Mouse (Mus musculus) heart, embryonic 11.5 days (tissue): ENCODE measurements around the gene Dach1. TPM values are rescaled to one million over a fixed set of nuclear protein-coding genes. Genes with fewer than 3 reads are reported as not detected.
A peak's percentile ranks its signal among the peaks of the same experiment; 100 is the strongest.

Experiments used
- ATAC-seq: fragments of 200-750 bp; cut with Nextera tagmentation; replicated peaks from 2 replicates; pipeline ENCODE4 v1.8.0; 2017; ENCODE audit warnings: moderate library complexity; ENCODE audit not compliant: insufficient number of reproducible peaks, low FRiP score, low TSS enrichment
- H3K27ac ChIP-seq: fragments of 300-500 bp; sonication (generic); 2 replicates; pipeline ENCODE4 v1.5.1; 2014; ENCODE audit warnings: mild to moderate bottlenecking, low read depth, low read length
- H3K27me3 ChIP-seq: fragments of 300-500 bp; sonication (generic); 2 replicates; pipeline ENCODE4 v1.6.1; 2014; ENCODE audit warnings: mild to moderate bottlenecking, low read length, mixed read lengths; ENCODE audit not compliant: control insufficient read depth, insufficient read depth
- H3K36me3 ChIP-seq: fragments of 300-500 bp; sonication (generic); 2 replicates; pipeline ENCODE4 v1.6.1; 2014; ENCODE audit warnings: mild to moderate bottlenecking, low read length, moderate library complexity, mixed read lengths; ENCODE audit not compliant: control insufficient read depth, insufficient read depth
- H3K4me1 ChIP-seq: fragments of 300-500 bp; sonication (generic); 2 replicates; pipeline ENCODE4 v1.6.1; 2014; ENCODE audit warnings: low read length; ENCODE audit not compliant: control insufficient read depth, insufficient read depth
- H3K4me2 ChIP-seq: fragments of 300-500 bp; sonication (generic); 2 replicates; pipeline ENCODE4 v1.6.1; 2014; ENCODE audit warnings: mild to moderate bottlenecking, moderate library complexity
- H3K4me3 ChIP-seq: fragments of 300-500 bp; sonication (generic); 2 replicates; pipeline ENCODE4 v1.5.1; 2014; ENCODE audit warnings: low read depth, low read length
- H3K9ac ChIP-seq: fragments of 300-500 bp; sonication (generic); 2 replicates; pipeline ENCODE4 v1.6.1; 2014; ENCODE audit warnings: mild to moderate bottlenecking, low read depth, low read length, moderate library complexity
- H3K9me3 ChIP-seq: fragments of 300-500 bp; sonication (generic); replicated peaks from 2 replicates; pipeline ENCODE4 v1.6.1; 2016; ENCODE audit warnings: low read length; ENCODE audit not compliant: control insufficient read depth
- WGBS: fragments of 180-500 bp; shearing (Covaris S2); extraction: QIAGEN DNeasy Blood & Tissue Kit; methylation state at CpG from one replicate; pipeline ENCODE4 v1.1.7; 2014; ENCODE audit not compliant: insufficient replicate concordance; 5-methylcytosine and 5-hydroxymethylcytosine counted together
- polyA plus RNA-seq: library from polyadenylated mRNA; unstranded; fragments of >200 nt; fragmentation: Nextera tagmentation; extraction: Ambion mirVana; gene quantifications from 2 replicates; pipeline ENCODE4 v1.2.1, GENCODE M21; 2014

Dach1 gene
- polyA plus RNA-seq, result 3.1 and 3.8 TPM in 2 replicates

DNA sequence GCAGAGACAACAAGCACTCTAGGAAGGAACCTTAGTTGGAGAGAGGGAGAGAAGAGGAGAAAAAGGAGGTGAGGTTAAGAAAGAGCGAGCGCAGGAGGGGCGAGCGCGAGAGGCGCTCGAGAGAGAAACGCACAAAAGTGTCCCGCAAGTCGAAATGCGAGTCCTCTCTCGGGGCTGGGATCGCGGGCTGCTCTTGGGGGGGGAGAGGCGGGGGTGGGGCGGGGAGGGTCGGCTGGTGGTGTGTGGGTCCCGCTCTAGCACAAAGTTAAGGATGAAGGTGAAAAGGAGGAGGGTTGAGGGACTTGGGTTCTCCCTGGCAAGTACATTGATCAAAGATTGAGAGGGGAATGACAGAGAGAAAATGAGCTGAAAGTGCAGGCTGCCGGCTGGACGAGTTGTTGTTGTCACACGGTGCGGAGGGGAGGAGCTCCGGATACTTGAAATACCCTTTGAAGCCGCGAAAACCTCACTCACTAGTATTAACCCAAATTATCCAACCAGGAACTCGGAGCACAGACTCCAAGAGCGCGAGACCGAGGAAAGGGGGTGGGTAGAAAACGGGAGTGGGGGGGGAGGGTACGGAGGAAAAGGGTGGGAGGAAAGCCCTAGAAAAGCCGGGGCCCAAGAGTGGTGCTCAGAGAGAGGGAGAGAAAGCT lies at the start of gene Dach1:
Gene Dach1, minus strand, starts transcription at position 345 of the 656 bp plus-strand sequence.
- no peaks in the 10 kb centered on the region for H3K9me3 ChIP-seq
- H3K4me3 ChIP-seq, result peak within 1 kb of the TSS; percentile 75
- peak within 1 kb of the TSS; percentile 78 for H3K27ac ChIP-seq
- H3K9ac ChIP-seq, result peak within 1 kb of the TSS; percentile 79
- peak within 1 kb of the TSS; percentile 81 for H3K4me2 ChIP-seq
- WGBS, result under 1% methylated on average over 31 of the region's 32 CpGs
- peak; percentile 62 for ATAC-seq
- no peaks in the 10 kb centered on the region for H3K27me3 ChIP-seq
- no peaks in the 10 kb centered on the region for H3K36me3 ChIP-seq
- peaks cover 2% of the 10 kb centered on the region; the same call in 1 of the 2 replicates for H3K4me1 ChIP-seq

DNA sequence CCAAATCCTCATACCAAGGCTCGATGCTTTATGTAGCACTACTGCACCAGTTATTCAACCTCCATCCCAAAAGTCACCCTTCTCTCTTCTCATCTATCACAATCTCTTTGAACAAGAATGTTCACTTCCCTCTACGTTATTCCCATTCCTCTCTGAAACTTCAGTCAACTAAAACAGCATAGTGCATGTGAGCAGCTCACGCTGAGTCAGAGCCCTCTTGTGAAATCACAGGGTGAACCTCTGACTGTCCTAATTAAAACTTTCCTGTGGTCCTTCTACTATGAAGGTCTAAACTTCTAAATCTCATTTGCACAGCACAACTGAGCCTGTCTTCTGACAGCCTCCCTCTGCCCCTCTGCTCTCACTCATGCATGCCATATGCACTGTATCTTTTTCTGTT lies 30.5 kb upstream of the Dach1 start:
- no peaks in the 10 kb centered on the region for H3K36me3 ChIP-seq
- H3K4me1 ChIP-seq, result no peaks in the 10 kb centered on the region
- H3K4me3 ChIP-seq, result no peak overlapping the region
- H3K9me3 ChIP-seq, result no peaks in the 10 kb centered on the region
- H3K9ac ChIP-seq, result no peak overlapping the region
- no peak for ATAC-seq
- H3K27me3 ChIP-seq, result no peaks in the 10 kb centered on the region
- H3K27ac ChIP-seq, result no peak overlapping the region
- H3K4me2 ChIP-seq, result no peak overlapping the region
- whole genome bisulfite sequencing, result 80% methylated on average over 3 of the region's 3 CpGs

DNA sequence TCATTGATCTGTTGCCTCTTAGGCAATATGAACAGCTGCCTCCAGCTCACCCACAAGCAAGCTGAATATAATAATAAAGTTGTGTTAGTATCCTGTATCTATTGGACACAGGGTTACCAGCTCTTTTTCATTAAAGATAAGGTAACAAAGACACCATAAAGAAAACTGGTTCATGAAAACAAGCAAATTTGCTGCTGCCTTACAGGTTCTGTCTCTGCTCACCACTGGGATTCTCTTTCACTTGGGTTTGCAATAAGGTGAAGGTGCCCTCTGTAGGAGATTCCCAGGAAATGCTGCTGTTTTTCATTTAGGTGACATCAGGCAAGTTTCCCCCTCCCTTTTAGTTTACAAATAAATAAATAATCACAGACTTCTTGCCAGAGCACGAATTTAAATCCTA lies 12.0 kb upstream of the Dach1 start:
- Histone ChIP-seq H3K9me3 (no peaks in the 10 kb centered on the region), H3K4me3 (no peak overlapping the region), H3K27me3 (no peaks in the 10 kb centered on the region), H3K36me3 (no peaks in the 10 kb centered on the region), H3K4me1 (no peaks in the 10 kb centered on the region), H3K9ac (no peak overlapping the region), H3K27ac (no peak overlapping the region), H3K4me2 (no peak overlapping the region)
- 0% methylated on average over 1 of the region's 1 CpGs for WGBS
- ATAC-seq, result no peak

DNA sequence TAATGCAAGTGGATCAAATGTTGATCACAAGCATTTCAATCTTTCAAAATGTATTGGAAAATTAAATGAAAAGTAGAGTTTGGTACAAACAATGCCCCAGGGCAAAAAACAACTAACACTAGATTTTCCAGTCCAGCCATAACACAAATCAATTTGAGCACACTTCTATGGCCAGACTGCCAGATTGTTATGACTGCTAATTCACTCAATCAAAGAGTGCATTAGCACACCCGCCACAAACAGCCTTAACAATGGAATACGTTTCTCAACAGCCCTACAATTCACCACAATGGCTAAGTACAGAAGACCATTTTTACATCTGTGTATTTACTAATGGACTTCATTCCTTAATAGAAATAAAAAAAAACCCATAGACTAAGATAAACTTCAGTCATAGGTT lies 4.3 kb upstream of the Dach1 start:
- H3K27me3 ChIP-seq, result no peaks in the 10 kb centered on the region
- no peaks in the 10 kb centered on the region for H3K36me3 ChIP-seq
- no peak overlapping the region for H3K4me3 ChIP-seq
- H3K9ac ChIP-seq, result no peak overlapping the region
- WGBS, result 44% methylated on average over 2 of the region's 2 CpGs
- H3K4me1 ChIP-seq, result peaks cover 2% of the 10 kb centered on the region; the same call in 1 of the 2 replicates
- no peak overlapping the region for H3K27ac ChIP-seq
- H3K4me2 ChIP-seq, result no peak overlapping the region
- H3K9me3 ChIP-seq, result no peaks in the 10 kb centered on the region
- ATAC-seq, result no peak

DNA sequence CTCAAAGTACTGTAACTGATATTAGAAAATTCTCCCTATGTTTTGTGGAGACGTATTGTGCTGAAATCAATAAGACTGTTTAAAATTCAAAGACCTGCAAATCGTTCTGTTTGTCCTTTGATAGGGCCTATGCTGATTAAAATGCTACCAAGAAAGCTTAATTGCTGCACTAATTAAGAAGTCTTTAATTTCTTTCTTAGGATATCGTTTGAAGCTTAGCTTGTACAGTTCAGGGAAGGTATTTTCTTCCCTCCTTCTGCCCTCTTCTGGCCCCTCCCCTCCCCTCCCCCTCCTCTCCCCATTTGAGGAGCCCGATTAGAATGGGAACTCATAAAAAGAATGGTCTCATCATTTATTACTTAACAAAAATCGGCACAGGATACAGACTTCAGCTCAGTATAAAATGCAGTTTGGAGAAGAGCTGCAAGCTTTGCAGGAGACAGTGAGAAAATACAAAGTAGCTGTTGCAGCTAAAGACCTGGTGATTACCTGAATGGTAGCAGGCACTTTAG lies 2.9 kb upstream of the Dach1 start:
- Histone ChIP-seq H3K4me1 (peaks cover 2% of the 10 kb centered on the region; the same call in 1 of the 2 replicates), H3K4me3 (peak overlapping the region; percentile 13; the same call in 1 of the 2 replicates), H3K4me2 (peak overlapping the region; percentile 37), H3K9ac (no peak overlapping the region), H3K36me3 (no peaks in the 10 kb centered on the region), H3K27ac (no peak overlapping the region), H3K27me3 (no peaks in the 10 kb centered on the region), H3K9me3 (no peaks in the 10 kb centered on the region)
- 10% methylated on average over 5 of the region's 5 CpGs for WGBS
- ATAC-seq, result no peak

DNA sequence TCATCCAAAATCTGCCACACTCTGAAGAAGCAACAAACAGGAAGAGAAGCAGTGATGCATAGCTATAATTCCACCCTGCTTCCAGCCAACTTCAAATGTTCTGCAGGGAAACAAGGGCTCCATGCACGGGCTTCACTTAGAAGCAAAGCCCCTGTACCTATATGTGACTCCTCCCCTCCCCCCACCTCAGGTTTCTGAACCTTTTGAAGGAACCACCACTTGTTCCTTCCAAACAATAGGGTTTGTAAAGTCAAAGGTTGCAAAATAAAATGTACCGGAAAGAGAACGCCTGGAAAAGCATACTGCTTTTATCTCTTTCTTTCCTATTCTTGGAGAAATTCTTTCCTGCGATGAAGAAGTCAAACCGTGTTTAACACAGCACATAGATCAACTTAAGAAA lies 2.3 kb upstream of the Dach1 start:
- Histone ChIP-seq H3K36me3 (no peaks in the 10 kb centered on the region), H3K4me1 (peaks cover 2% of the 10 kb centered on the region; the same call in 1 of the 2 replicates), H3K9me3 (no peaks in the 10 kb centered on the region), H3K27me3 (no peaks in the 10 kb centered on the region), H3K4me2 (peak overlapping the region; percentile 37), H3K4me3 (peak overlapping the region; percentile 13; the same call in 1 of the 2 replicates), H3K27ac (no peak overlapping the region), H3K9ac (no peak overlapping the region)
- 10% methylated on average over 5 of the region's 5 CpGs for whole genome bisulfite sequencing
- no peak for ATAC-seq

DNA sequence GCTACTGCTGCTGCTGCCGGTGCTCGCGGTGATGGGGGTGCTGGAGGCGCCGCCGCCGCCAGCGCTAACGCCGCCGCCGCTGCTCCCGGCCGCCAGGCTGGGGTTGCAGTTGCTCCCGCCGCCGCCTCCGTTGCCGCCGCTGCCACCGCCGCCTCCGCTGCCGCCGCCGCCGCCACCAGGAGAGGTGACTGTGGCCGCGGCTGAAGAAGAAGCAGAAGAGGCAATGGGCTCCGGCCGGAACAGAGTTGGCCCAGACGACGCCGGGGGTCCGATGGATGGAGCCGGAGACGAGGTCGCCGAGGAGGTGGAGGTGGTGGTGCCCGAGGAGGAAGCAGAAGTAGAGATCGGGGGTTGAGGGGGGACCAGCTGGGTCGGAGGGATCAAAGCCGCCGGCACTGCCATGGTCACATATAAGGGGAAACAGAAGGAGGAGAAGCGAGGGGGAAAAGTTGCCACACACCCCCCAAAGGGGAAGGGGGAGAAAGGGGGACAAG lies 610 bp downstream of the Dach1 start:
- H3K4me2 ChIP-seq, result peak overlapping the region; percentile 81
- peak overlapping the region; percentile 75 for H3K4me3 ChIP-seq
- H3K9ac ChIP-seq, result peak overlapping the region; percentile 79
- H3K36me3 ChIP-seq, result no peaks in the 10 kb centered on the region
- ATAC-seq, result 0 out of 2 replicates have a peak, but pooled peaks have one; percentile 8
- H3K27ac ChIP-seq, result peak overlapping the region; percentile 78
- peaks cover 2% of the 10 kb centered on the region; the same call in 1 of the 2 replicates for H3K4me1 ChIP-seq
- no peaks in the 10 kb centered on the region for H3K9me3 ChIP-seq
- H3K27me3 ChIP-seq, result no peaks in the 10 kb centered on the region
- WGBS, result under 1% methylated on average over 45 of the region's 45 CpGs

DNA sequence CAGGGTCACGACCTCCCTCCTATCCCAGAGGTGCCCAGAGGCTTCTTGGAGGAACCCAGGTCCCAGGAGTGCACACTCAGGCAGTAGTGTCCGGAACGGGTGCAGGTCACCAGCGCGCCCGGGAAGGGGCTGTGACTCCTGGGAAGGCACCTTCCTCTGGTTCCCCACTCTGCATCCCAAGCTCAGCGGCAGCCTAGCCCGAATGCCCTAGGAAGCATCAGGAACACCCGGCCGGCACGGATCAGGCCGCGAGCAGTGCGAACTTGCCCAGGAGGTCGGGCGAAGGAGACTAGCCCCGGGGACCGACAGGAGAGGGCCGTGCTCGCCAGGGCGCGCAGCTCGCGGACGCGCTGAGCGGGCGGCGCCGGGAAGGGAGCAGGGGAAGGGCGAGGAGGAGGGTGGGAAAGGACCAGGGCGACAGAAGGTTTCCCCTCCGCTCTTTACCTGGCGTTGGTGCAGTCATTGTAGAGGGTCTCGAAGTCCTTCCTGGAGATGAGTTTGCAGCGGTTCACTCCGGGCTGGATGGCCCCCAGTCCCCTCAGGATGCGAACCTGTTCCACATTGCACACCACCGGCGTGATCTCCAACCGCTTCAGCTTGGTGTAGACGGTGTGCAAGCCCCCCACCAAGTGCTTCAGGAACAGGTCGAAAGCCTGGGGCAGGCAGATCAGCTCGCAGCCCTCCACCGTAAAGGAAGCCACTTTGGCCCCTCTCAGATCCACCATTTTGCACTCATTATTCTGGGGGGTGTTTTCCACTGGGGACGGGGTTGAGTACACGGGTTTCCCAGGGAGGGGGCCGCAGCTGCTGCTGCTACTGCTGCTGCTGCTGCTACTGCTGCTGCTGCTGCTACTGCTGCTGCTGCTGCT lies 1.3 kb downstream of the Dach1 start:
- Histone ChIP-seq H3K4me3 (peak overlapping the region; percentile 75), H3K9ac (peak overlapping the region; percentile 79), H3K4me2 (peak overlapping the region; percentile 81), H3K9me3 (no peaks in the 10 kb centered on the region), H3K4me1 (peaks cover 2% of the 10 kb centered on the region; the same call in 1 of the 2 replicates), H3K27me3 (no peaks in the 10 kb centered on the region), H3K27ac (peak overlapping the region; percentile 78), H3K36me3 (no peaks in the 10 kb centered on the region)
- WGBS, result under 1% methylated on average over 46 of the region's 48 CpGs
- peak; percentile 53 for ATAC-seq
